Mouse (Mus musculus): ENCODE results near the gene Mbd3.

Gene Mbd3

DNA sequence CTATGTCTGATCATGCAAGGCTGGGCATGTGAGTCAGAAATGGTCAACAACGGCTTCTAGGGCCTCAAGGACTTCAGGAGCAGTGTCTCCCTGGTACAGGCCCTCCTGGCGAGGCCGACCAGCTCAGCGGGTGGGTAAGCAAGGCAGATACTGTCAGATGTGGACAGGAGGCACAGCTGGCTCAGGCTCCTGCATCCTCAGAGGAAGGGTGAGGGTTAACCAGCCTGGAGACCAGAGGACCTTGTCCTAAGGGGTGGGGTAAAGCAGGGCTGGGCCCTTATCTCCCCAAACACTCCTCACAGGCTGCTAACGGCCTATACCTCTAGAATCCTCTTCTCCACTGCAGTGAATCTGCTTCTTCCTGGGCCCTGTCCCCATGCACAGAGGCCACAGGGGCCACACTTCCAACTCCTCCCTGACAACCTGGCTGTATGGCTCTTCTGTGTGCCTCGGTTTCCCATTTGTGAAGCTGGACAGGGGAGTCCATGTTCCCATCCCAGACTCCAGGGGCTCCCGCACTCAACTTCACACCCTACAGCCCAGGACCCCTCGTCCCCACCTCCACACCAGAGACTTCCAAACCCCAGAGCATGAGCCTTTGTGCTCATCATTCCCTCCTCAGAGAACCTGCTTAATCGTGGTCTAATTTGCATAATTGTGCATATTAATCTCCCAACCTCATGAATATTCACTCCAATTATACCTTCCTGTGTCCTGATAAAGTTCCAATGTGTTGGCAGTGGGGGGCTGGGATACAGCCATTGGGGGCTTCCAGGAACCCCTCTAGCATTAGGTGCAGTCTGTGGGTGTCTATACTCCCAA is 22.5 kb upstream of the Mbd3 start:
- no peak for DNase-seq

DNA sequence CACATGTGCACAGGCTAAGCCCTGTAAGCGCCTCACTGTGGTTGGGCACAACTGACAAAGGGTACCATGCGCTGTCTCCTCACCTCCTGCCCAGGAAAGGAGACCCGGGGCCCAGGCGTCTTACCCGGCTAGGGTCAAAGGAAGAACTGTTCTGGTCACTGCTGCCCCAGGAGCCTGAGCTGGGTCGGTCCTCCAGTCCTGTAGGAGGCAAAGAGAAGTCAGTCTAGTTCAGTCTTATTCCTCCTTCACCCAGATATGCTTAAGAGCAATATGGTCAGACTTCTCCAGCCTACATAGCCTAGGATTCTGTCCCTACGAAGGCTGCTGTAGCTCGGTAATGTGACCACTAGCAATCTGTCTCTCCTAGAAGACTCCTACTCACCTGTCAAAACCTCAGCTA is 21.9 kb upstream of the Mbd3 start:
- no peak for DNase-seq

DNA sequence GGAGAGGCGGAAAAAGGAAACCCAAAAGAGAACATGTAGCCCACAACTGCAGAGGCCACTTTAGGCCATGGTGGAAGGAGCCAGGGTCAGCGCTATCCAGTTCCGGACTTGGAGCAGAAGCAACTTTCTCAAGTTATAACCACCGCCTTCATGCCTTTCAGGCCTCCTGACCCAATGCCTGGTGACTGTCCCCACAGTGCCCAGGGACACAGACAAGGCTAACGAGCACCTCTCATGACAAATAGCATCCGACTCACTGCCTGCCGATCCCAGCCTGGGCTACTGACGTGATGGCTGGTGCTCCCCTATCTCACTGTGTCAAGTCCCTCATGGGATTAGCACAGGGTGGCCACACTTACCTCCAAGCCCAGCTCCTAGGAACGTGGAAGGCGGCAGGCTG is 21.4 kb upstream of the Mbd3 start:
- DNase-seq: no peak

DNA sequence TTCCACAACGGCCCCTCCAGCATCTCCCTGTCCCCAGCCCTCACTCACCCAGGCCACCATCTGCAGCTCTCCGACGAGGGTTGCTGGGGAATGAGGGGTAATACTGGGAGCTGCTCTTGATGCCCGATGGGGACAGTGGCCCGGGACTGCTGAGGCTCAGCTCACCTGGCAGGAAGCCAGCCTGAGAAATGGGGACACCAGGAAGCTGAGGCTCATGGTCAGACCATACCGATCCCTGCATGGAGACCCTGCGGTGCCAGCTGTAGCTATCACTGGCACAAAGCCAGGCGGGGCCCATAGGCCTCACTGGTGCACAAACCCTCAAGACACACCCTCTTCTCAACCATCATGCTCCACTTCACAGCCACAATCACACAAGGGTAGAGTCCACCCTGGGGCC is 20.1 kb upstream of the Mbd3 start:
- DNase-seq: no peak

DNA sequence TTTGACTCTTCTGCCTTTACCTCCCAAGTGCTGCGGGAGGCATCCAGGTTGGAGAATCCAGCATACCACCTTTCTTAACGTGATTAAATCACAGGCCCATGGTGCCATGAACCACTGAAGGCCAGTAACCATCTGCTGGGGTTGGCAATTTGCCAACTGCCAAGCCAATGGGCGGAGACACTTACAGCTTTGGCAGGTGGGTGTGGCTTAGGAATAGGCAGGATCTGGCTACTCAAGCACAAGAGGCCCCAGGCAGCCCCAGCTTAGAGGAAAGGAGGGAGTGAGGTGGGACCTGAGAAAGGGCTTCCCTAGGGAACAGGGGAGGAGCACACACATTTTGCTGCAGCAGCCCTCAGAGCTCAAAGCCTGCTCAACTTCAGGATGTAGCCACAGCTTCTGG is 19.0 kb upstream of the Mbd3 start:
- DNase-seq: peak; percentile 38

DNA sequence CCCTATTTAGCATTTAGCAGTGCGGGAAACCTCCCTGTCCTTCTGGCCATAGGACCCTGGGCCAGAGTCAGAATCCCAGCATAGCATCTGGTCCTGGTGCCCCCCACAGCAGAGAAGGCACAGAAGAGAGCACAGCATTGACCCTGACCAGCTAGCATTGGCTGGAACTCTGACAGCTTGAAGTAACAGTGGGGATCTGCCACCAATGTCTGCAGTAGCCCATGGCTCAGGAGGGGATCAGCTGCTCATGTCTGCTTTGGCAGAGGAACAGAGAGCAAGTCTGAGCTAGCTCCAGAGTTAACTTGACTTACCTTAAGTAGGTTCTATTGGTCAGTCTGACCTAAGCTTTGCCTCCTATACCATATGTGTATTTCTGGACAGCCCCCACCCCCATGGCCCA is 18.5 kb upstream of the Mbd3 start:
- no peak for DNase-seq

DNA sequence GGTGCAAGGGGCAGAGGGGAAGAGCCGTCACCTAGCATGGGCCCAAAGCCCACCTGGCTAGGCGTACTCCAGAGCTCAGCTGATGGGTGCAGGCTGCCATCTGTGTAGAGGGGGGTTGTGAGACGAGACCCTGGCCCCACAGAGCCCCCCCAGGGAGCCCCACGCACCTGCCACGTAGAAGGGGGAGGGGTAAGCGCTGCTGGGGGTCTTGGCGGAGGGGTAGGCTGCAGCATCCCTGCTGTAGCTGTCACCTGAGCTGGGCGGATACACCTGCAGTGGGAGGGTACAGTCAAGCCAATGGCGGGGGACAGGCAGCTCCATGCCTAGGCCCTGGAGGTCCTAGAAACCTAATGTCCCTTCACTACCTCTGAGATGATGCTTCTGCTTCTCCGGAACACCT is 18.0 kb upstream of the Mbd3 start:
- no peak for DNase-seq

DNA sequence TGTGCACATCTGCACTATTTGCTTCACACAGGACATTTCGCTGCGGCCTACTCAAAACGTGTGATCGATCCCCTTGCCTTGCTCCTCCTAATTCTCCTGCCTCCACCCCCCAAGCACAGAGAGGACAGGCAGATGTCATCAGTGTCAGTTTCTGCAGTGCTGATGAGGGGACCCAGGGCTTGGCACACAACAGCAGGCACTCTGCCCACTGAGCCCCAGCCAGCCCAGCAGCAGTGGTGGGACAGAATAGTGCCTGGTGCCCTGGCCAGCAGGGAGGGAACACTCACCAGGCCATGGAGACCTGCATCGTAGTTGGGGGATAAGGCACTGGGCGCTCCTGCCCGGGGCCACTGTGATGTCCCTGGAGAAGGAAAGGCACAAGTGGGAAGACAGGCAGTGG is 16.2 kb upstream of the Mbd3 start:
- no peak for DNase-seq

DNA sequence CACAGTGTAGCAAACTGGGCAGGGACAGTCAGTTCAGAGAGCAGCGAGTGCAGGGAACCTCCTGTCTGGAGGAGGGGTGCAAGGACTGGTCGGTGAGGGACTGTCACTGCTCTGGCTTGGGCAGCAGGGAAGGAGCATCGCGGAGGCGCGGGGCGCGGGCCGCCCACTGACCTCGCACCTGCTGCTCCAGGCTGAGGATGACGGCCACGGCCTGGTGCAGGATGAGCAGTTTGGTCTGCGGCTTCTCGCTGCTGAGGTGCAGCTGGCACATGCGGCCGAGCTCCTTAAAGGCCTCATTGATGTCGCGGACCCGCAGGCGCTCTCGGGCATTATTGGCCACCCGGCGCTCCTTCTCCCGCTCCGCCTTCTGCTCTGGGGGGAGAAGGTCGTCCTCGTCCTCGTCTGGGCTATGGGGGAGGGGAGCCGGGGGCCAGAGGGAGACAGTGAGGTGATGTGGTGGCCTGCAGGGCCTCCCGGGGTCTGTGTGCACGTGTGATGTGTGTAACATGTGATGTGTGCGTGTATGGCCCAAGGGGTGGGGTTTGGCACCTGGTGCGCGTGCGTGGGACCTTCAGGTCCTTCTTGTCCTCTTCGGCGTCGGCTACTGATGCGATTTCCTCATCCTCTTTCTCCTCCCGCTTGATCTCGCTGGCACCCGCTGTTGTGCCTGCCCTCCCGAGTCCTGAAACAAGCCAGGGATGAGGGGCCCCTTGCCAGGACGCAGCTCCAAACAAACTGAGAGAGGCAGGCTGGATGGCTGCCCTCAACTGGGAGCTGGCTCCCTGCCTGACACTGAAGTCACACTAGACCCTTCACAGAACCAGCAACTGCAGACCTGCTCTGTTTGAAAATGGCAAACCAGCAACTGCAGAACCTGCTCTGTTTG is 13.5 kb upstream of the Mbd3 start:
- DNase-seq: peak; percentile 77

DNA sequence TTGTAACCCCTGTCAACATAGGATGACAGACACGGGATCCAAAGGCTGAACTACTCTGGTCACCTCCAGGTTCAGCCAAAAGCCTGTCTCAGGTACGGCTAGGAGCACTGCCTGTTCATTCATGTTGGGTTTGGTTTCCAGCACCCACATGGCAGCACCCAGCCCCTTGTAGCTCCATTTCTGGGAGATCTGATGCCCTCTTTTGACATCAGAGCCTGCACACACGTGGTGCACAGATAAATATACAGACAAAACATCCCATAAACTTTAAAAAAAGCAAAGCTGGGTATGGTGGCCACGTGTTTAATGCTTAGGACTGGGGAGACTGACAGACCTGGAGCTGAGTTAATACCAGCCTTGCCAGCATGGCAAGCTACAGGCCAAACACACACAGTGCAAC is 8.6 kb upstream of the Mbd3 start:
- DNase-seq: no peak

DNA sequence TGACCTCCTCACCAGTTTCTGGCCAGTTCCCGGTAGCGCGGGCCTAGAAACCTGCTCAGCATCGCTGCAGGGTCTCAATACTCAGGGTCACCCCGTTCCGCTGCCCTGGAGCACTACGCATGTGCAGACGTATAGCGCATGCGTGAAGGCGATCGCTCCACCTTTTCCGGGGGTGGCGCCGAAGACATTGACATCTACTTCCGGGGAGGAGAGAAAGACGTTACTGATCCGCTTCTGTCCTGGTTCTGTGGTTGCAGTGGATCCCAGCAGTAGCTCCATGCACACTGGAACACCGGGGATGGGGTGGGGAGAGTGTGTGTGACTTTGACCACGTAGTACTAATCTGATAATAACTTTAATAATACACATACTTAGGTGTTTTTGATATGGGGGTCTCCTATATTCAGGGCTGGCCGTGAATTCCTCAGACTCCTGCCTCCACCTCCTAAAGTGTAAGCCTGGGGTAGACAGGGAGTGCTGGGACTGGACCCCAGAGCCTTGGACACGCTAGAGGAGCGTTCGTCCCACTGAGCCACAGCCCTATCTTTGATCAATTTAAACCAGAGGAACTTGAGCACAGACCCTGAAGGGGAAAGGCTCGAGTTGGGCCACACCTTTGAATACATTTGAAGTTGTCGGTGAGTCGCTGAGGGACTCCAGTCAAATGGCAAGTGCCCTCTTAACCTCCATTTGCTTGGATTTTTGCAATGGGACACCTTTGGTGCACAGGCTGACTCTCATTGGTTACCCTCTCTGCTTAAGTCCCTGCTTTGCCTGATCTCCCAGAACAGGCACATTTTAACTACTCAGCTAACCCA is 7.5 kb upstream of the Mbd3 start, which contains the start of gene Uqcr11:
Gene Uqcr11, minus strand, starts transcription at position 147 of the 818 bp plus-strand sequence.
- DNase-seq: peak; percentile 91

DNA sequence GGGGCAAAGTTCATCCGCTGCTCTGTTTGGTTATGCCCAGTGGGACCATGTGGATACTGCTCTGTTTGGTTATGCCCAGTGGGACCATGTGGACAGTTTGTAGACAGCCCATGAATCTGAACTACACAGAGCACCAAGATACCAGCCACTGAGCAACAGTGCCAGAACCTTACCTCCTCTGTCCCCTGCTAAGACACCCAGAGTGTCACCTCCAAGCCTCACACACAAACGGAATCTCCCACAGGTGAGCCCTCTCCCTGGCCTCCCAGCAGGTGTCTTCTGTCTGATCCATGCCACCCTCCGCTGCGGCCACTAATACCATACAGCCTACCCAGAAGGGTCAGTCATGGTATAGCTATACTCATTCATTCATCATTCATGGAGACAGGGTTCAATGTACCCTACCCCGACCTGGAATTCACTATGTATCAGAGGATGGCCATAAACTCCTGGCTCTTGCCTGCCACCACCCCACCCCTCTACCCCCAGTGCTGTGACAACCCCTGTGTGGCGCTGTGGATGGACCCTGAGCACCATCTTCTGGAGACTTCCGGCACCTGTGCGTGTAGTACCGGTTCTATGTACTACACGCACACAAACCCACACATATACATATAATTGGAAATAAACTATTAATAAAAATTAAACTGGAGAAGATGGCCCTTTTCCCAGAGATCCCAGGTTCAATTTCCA is 6.3 kb upstream of the Mbd3 start:
- DNase-seq: no peak

DNA sequence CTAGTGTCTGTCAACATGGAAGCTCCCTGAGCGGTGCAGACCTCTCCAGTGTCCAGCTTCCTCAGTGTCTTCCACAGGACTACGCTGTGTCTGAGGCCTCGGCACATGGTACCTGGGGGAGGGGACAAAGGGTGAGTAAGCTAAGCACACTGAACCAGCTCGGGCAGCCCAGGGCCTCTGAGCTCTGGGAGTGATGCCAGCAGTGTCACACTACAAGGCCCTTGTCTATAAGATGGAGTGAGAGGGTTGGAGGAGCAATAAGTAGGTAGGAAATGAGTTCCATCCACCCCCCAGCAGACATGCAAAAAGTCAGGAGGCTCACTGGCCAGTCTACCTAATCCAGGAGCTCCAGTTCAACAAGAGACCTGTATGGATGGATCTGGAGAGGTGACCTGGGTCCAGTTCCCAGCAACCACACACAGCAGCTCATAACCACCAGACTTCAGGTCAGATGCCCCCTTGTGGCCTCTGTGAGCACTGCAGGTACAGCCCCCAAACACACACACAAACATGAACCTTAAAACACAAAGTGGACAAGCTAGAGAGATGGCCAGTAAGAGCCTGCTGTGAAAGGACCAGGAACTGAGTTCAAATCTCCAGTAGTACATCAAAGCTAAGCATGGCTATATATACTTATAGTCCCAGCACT is 3.8 kb upstream of the Mbd3 start:
- DNase-seq: peak; percentile 40

DNA sequence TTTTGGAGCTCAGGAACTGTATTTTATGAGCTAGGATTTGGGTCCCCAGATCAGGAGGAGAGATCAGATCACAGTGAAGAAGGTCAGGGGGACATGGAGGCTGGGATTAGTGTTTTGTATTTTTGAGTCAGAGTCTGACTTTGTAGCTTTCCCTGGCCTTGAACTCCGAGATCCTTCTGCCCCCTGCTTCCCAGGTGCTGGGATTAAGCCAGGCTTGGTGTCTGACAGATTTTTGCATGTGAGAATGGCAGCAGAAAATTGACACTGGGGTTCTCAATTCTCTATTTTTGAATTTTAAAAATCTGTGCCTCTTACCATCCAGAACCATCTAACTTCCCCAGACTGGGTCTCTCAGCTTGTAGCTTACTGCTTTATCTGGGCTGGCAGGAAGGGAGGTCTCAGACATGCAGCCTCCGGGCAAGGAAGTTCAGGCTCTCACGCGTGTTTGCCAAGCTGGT is 1.4 kb upstream of the Mbd3 start:
- DNase-seq: no peak

DNA sequence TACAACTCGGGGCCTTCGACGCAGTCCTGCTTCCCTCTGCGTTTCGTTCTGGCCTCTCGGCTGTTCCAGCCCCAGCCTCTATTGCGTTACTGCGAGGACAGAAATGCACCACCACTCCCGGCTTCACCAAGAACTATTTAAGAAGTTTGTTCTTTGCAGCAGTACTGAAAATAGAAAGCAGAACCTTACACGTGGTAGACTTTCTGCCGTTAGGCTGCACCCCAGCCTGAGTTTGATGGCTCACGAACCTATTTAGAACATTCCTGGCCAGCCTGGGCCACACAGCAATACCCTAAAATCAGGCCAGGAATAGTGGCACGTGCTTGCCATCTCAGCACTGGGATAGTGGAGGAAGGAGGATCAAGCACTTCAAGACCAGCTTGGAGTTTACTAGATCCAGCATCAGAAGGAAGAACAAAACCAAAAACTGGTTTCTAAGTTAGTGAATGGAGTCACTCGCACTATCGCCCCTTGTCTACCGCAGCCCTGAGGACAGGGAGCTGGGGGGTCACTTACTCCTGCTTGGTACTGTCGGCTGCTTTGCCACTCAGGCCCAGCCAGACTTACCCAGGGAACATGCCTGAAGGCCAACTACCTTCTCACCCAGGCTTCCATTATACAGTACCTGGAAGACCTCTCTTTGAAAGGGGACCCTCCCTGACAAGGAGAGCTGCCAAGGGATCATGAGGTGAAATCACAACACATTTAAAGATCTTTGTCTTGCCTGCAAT is 788 bp upstream of the Mbd3 start:
- DNase-seq: no peak

DNA sequence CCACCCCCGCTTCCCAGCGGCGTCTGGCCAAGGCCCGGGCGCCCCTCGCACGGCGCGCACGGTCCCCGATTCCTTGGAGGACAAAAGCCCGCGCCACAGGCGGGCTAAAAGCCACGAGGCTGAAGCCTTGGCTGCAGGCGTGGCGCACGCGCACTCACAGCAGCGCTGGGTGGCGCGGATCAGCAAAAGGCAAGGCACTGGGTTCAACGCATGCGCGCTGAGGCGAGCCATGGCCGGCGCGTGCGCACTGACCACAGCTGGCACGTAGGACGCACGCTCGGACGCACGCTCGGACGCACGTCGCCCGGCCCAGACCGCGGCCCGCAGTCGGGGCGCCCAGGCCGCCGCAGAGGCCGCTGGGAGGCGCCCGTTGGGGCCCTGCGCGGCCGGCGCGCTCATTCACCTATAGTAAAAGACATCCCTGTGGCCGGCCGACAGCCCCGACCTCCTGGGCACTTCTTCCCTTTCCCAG is 595 bp downstream of the Mbd3 start:
- peak; percentile 99 for DNase-seq

DNA sequence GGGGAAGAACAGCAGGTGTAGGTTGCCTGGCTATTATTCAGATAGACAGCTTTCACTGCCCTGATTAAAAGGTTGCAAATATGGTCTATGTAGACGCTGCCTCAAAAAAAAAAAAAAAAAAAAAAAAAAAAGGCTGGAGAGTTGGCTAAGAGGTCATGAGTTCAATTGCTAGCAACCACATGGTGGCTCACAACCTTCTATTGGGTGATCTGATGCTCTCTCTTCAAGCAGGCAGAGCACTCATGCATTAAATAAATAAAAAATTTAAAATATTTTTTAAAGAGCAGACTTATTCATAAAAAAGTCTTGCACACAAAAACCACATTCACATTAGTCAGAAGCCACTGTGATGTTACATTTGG is 1.2 kb downstream of the Mbd3 start:
- no peak for DNase-seq

DNA sequence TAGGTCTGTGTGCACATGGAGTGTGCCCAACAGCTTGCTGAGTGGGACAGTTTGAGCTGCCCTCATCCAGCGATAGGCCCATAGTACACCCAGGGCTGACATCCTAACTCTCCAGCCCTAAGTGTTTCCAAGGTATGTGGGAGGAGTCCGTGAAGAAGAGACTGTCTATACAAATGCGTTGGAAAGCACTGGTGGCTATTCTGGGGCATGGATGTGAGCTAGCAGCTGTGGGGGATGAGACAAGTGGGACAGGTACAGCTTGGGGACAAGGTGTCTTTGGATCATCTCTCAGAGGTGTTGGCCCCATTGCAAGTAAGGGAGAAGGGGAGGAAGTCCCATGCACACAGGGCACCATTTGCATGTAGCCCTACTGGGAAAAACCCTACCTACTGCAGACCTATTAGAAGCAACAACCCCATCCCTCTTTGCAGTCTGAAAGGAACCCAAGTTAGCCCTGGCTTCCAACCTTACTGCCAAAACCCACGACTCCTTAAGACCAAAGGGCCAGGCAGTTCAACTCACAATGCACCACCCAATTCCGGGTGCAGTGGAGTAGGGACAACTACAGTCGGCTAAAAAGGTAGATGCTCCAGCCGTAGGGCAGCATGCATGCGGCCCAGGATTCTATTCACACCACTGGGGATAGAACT is 1.7 kb downstream of the Mbd3 start:
- no peak for DNase-seq

DNA sequence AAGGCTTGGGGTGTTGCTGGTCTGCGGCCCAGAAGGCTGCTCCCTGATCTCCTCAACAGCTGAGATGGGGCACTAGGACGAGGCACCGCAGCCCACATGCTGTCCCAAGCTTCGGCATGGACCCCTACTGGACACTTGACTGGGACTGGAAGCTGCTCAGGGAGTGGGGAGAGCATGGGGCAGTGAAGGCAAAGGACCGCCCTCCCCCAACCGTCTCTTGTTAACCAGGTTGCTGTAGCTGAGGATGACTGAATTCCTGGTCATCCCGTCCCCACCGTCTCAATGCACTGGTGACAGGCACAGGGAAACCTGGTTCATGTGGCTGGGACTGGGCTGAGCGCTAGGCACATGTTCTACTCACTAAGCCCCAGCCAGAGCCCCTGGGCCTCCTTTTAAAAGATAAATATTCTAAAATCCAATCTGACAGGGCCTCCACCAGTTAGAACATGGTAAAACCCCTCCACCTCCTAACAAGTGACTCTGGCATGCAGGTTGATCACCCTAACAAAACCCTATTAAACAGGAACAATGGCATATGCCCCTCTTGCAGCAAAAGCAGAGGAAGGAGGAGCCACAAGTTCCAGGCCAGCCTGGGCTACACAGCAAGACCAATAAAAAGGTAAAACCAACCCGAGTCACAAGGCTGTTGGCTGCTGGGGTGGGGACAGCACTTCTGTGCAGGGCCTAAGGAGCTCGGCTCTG is 2.4 kb downstream of the Mbd3 start:
- no peak for DNase-seq

DNA sequence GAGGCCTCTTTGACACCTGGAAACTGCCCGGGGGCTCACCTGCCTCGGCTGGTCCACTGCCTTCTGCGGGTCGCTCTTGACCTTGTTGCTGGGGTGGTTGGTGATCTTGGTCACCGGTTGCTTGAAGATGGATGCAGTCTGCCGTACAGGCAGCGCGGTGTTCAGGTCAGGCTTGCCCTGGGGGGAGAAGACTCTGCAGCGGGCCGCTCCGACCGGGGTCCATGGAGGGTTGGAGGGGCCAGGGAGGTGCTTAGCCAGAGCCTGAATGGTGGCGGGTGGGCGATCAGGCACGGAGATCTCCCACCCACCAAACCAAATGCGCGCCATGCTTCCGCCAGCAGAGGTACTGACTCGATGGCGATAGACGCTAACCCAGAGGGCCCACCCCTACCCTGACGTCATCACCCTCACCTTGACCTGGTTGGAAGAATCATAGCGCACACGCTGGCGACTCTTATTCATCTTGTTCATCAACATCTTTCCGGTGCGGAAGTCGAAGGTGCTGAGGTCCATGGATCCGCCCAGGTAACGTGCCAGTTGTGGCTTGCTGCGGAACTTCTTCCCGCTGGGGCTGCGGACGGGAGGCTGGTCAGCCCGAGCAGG is 4.2 kb downstream of the Mbd3 start:
- DNase-seq: no peak

Data from lung, postnatal 14 days (tissue).